Mouse (Mus musculus) ES-Bruce4 (cell line): ENCODE measurements around the gene Tnnt2.

ENCODE experiments used
- CTCF ChIP-seq: IDR thresholded peaks from one replicate; pipeline ENCODE4 v1.8.1; 2011; ENCODE audit warnings: low read depth, low read length
- EP300 ChIP-seq: IDR thresholded peaks from 2 replicates; pipeline ENCODE4 v1.6.1; 2011; ENCODE audit warnings: low read depth, low read length; ENCODE audit not compliant: insufficient read depth
- POLR2A ChIP-seq: IDR thresholded peaks from one replicate; pipeline ENCODE4 v1.8.1; 2011; ENCODE audit warnings: low read length; ENCODE audit not compliant: insufficient read depth

GRCm38 (mm10) chr1:135840675-135841395, 4.7 kb downstream of the Tnnt2 start:
- TF ChIP-seq POLR2A (no peak), CTCF (no peak), EP300 (no peak)
